Mouse (Mus musculus): ENCODE results near the gene 1700025G04Rik. TPM values are rescaled to one million over a fixed set of nuclear protein-coding genes. Genes with fewer than 3 reads are reported as not detected.

The 1700025G04Rik gene
- polyA plus RNA-seq, 1 experiment from 2014 or later, result 28.0 TPM

DNA sequence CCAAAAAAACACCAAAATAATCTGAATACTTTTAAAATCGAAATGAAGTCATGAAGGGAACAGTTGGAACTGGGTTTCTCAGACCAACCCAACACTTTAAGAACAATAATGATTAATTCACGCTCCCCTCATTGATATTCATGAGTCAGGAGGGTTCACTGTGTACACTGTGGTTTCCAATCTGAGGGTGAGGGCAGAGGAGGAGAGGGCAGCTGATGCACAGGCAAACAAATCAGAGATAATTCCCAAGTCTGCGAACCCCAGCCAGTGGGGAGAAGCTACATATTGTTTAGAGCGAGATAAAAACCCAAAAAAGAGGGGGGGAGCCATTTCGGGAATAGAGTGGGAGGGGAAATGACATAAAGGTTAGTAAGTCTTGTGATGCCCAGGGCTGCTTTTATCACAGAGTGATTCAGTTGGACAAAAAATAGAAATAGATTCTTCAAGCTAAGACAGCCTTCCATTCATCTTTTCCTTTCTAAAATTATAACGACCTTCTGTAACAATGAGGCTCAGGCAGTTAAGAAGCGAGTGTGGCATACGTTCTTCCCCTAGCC, 146.2 kb downstream of the 1700025G04Rik start:
- H3K4me2 ChIP-seq (ENCODE audit: low read depth, low read length), result no peak overlapping the region
- no peaks in the 10 kb centered on the region for H3K27me3 ChIP-seq (ENCODE audit: control insufficient read depth, insufficient read depth, low read length)
- WGBS, result 45% methylated on average over 8 of the region's 8 CpGs
- H3K36me3 ChIP-seq (ENCODE audit: control insufficient read depth, insufficient read depth), result no peaks in the 10 kb centered on the region
- H3K9ac ChIP-seq (ENCODE audit: low read length), result no peak overlapping the region
- H3K4me3 ChIP-seq (ENCODE audit: low read length), result no peak overlapping the region
- H3K4me1 ChIP-seq (ENCODE audit: control insufficient read depth, insufficient read depth, low read length), result peaks cover 56% of the 10 kb centered on the region
- H3K9me3 ChIP-seq (replicated peaks; ENCODE audit: control insufficient read depth, low read length), result no peaks in the 10 kb centered on the region
- H3K27ac ChIP-seq (ENCODE audit: low read length), result no peak overlapping the region
- ATAC-seq (replicated peaks; ENCODE audit: extremely low read depth, insufficient read depth, low FRiP score), result no peak

DNA sequence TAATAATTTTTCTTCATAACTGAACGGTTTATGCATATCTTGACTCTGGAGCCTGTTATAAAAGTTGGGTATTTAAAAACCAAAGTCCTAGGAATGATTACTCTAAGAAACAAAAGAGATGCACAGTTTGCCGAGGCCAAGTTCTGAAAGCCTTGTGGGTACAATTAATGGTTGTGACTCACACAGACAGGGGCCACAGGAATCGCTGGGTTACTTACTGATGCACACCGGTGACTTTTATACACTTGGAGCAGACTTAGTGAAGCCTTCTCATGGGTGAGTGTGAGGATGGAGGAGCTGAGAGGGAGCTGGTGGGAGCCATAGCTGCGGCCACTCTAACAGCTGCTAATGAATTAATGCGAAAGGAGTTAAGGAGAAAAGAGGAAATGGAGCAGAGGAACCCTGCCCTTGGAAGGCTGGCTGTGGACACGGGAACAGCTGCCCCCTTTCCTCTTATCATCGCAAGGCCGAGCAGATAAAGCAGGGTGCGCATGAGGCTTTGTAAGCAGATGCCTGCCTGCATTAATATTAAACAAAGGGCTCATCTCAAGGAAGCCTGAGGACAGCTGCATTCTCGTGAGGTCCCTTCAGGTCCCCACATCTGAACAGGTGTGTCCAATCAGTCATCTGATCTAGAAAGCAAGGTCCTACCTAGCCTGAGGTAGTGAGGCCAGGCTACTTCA, 146.8 kb downstream of the 1700025G04Rik start:
- H3K9ac ChIP-seq (ENCODE audit: low read length), result no peak overlapping the region
- no peaks in the 10 kb centered on the region for H3K27me3 ChIP-seq (ENCODE audit: control insufficient read depth, insufficient read depth, low read length)
- H3K9me3 ChIP-seq (replicated peaks; ENCODE audit: control insufficient read depth, low read length), result no peaks in the 10 kb centered on the region
- H3K36me3 ChIP-seq (ENCODE audit: control insufficient read depth, insufficient read depth), result no peaks in the 10 kb centered on the region
- peaks cover 56% of the 10 kb centered on the region for H3K4me1 ChIP-seq (ENCODE audit: control insufficient read depth, insufficient read depth, low read length)
- ATAC-seq (replicated peaks; ENCODE audit: extremely low read depth, insufficient read depth, low FRiP score), result no peak
- 0 out of 2 replicates have a peak overlapping the region, but pooled peaks have one; percentile 8 for H3K4me2 ChIP-seq (ENCODE audit: low read depth, low read length)
- 51% methylated on average over 11 of the region's 11 CpGs for WGBS
- H3K27ac ChIP-seq (ENCODE audit: low read length), result no peak overlapping the region
- no peak overlapping the region for H3K4me3 ChIP-seq (ENCODE audit: low read length)

GRCm38 (mm10) chr1:151939987-151940386, 149.9 kb downstream of the 1700025G04Rik start:
- Histone ChIP-seq H3K4me1 (ENCODE audit: control insufficient read depth, insufficient read depth, low read length) (peaks cover 42% of the 10 kb centered on the region), H3K27ac (ENCODE audit: low read length) (no peak overlapping the region), H3K9ac (ENCODE audit: low read length) (no peak overlapping the region), H3K36me3 (ENCODE audit: control insufficient read depth, insufficient read depth) (no peaks in the 10 kb centered on the region), H3K27me3 (ENCODE audit: control insufficient read depth, insufficient read depth, low read length) (no peaks in the 10 kb centered on the region), H3K9me3 (replicated peaks; ENCODE audit: control insufficient read depth, low read length) (no peaks in the 10 kb centered on the region), H3K4me3 (ENCODE audit: low read length) (no peak overlapping the region), H3K4me2 (ENCODE audit: low read depth, low read length) (peak overlapping the region; percentile 29)
- no peak for ATAC-seq (replicated peaks; ENCODE audit: extremely low read depth, insufficient read depth, low FRiP score)
- WGBS, result 31% methylated on average over 8 of the region's 8 CpGs

- no peak for ATAC-seq (replicated peaks; ENCODE audit: extremely low read depth, insufficient read depth, low FRiP score)
- 37% methylated on average over 6 of the region's 6 CpGs for WGBS
- no peak overlapping the region for H3K4me3 ChIP-seq (ENCODE audit: low read length)
Measured at GRCm38 (mm10) chr1:151939510-151939909, 150.4 kb downstream of the 1700025G04Rik start.

GRCm38 (mm10) chr1:151933605-151934004, 156.3 kb downstream of the 1700025G04Rik start:
- 81% methylated on average over 6 of the region's 6 CpGs for WGBS
- H3K9ac ChIP-seq (ENCODE audit: low read length), result no peak overlapping the region

More at GRCm38 (mm10) chr1:151939510-151939909, 150.4 kb downstream of the 1700025G04Rik start:
- Histone ChIP-seq H3K4me1 (ENCODE audit: control insufficient read depth, insufficient read depth, low read length) (peaks cover 37% of the 10 kb centered on the region), H3K27ac (ENCODE audit: low read length) (no peak overlapping the region), H3K36me3 (ENCODE audit: control insufficient read depth, insufficient read depth) (no peaks in the 10 kb centered on the region), H3K4me2 (ENCODE audit: low read depth, low read length) (peak overlapping the region; percentile 29), H3K9me3 (replicated peaks; ENCODE audit: control insufficient read depth, low read length) (no peaks in the 10 kb centered on the region), H3K9ac (ENCODE audit: low read length) (no peak overlapping the region), H3K27me3 (ENCODE audit: control insufficient read depth, insufficient read depth, low read length) (no peaks in the 10 kb centered on the region)

DNA sequence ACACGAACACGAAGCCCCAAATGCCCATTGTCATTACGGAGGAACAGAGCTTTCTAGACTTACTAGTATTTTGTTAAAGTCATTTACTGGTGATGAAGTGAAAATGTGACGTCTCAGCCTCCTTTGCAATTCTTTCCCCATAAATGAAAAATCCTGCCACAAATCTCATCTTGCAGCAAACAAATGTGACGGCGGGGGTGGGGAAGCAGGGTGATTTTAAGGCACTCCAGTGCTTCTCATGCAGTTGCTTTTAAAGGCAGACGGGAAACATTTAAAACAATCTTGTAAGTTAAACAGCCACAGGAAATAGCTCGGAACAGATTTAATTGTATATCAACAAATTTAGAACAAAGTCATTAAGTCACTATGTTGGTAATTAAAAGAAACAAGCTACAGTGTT, 163.1 kb downstream of the 1700025G04Rik start:
- WGBS, result 70% methylated on average over 8 of the region's 8 CpGs
- Histone ChIP-seq H3K9ac (ENCODE audit: low read length) (no peak overlapping the region), H3K9me3 (replicated peaks; ENCODE audit: control insufficient read depth, low read length) (no peaks in the 10 kb centered on the region), H3K36me3 (ENCODE audit: control insufficient read depth, insufficient read depth) (no peaks in the 10 kb centered on the region), H3K4me1 (ENCODE audit: control insufficient read depth, insufficient read depth, low read length) (peaks cover 2% of the 10 kb centered on the region; the same call in 1 of the 2 replicates), H3K27ac (ENCODE audit: low read length) (no peak overlapping the region), H3K27me3 (ENCODE audit: control insufficient read depth, insufficient read depth, low read length) (no peaks in the 10 kb centered on the region), H3K4me2 (ENCODE audit: low read depth, low read length) (no peak overlapping the region), H3K4me3 (ENCODE audit: low read length) (no peak overlapping the region)
- ATAC-seq (replicated peaks; ENCODE audit: extremely low read depth, insufficient read depth, low FRiP score), result no peak

More at GRCm38 (mm10) chr1:151933605-151934004, 156.3 kb downstream of the 1700025G04Rik start:
- no peaks in the 10 kb centered on the region for H3K36me3 ChIP-seq (ENCODE audit: control insufficient read depth, insufficient read depth)
- no peak overlapping the region for H3K4me3 ChIP-seq (ENCODE audit: low read length)
- H3K4me2 ChIP-seq (ENCODE audit: low read depth, low read length), result no peak overlapping the region
- H3K4me1 ChIP-seq (ENCODE audit: control insufficient read depth, insufficient read depth, low read length), result no peaks in the 10 kb centered on the region
- H3K27ac ChIP-seq (ENCODE audit: low read length), result no peak overlapping the region
- no peaks in the 10 kb centered on the region for H3K27me3 ChIP-seq (ENCODE audit: control insufficient read depth, insufficient read depth, low read length)
- H3K9me3 ChIP-seq (replicated peaks; ENCODE audit: control insufficient read depth, low read length), result no peaks in the 10 kb centered on the region
- ATAC-seq (replicated peaks; ENCODE audit: extremely low read depth, insufficient read depth, low FRiP score), result no peak

DNA sequence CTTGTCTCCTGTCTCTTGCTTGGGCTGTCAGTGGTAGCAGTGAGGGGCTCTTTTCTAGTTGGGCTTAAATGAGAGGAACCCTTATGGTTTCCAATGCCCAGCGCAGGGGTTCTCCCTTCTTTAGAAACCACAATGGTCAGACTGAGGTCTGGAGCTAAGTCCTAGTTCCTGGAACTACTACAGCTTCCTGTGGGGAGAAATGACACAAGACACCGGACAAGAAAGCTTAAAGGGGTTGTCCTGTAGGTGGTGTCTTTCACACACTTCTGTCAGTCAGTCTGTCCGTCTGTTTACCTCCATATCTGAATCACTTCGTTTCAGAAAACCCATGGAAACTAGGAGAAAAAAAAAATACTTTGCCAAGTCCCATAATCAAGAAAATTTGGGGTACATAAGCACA, 163.8 kb downstream of the 1700025G04Rik start:
- H3K9me3 ChIP-seq (replicated peaks; ENCODE audit: control insufficient read depth, low read length), result no peaks in the 10 kb centered on the region
- peaks cover 2% of the 10 kb centered on the region; the same call in 1 of the 2 replicates for H3K4me1 ChIP-seq (ENCODE audit: control insufficient read depth, insufficient read depth, low read length)
- H3K36me3 ChIP-seq (ENCODE audit: control insufficient read depth, insufficient read depth), result no peaks in the 10 kb centered on the region
- no peak for ATAC-seq (replicated peaks; ENCODE audit: extremely low read depth, insufficient read depth, low FRiP score)
- no peak overlapping the region for H3K4me3 ChIP-seq (ENCODE audit: low read length)
- H3K27ac ChIP-seq (ENCODE audit: low read length), result no peak overlapping the region
- H3K9ac ChIP-seq (ENCODE audit: low read length), result no peak overlapping the region
- WGBS, result 54% methylated on average over 4 of the region's 4 CpGs
- H3K4me2 ChIP-seq (ENCODE audit: low read depth, low read length), result no peak overlapping the region
- no peaks in the 10 kb centered on the region for H3K27me3 ChIP-seq (ENCODE audit: control insufficient read depth, insufficient read depth, low read length)

DNA sequence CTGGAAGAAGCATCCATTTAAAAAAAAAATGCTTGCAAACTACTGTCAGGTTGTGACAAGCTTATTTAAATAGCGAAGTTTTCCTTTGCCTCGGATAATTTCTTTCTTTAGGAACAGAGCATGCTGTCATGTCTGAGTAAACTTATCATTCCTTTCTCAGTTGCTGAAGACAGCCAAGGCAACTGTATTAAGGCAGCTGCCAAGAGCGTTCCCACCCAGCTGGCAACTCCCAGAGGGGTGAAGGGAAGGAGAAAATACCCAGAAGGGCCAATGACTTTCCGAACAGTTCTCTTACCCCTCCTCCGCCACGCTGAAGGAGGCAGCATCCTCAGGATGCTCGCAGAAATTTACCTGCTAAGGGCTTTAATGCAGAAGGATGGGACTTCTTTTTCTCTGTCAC, 164.2 kb downstream of the 1700025G04Rik start:
- Histone ChIP-seq H3K4me3 (ENCODE audit: low read length) (no peak overlapping the region), H3K9ac (ENCODE audit: low read length) (no peak overlapping the region), H3K9me3 (replicated peaks; ENCODE audit: control insufficient read depth, low read length) (no peaks in the 10 kb centered on the region), H3K4me1 (ENCODE audit: control insufficient read depth, insufficient read depth, low read length) (peaks cover 2% of the 10 kb centered on the region; the same call in 1 of the 2 replicates), H3K4me2 (ENCODE audit: low read depth, low read length) (no peak overlapping the region), H3K27me3 (ENCODE audit: control insufficient read depth, insufficient read depth, low read length) (no peaks in the 10 kb centered on the region), H3K36me3 (ENCODE audit: control insufficient read depth, insufficient read depth) (no peaks in the 10 kb centered on the region), H3K27ac (ENCODE audit: low read length) (no peak overlapping the region)
- no peak for ATAC-seq (replicated peaks; ENCODE audit: extremely low read depth, insufficient read depth, low FRiP score)
- 66% methylated on average over 7 of the region's 7 CpGs for WGBS

DNA sequence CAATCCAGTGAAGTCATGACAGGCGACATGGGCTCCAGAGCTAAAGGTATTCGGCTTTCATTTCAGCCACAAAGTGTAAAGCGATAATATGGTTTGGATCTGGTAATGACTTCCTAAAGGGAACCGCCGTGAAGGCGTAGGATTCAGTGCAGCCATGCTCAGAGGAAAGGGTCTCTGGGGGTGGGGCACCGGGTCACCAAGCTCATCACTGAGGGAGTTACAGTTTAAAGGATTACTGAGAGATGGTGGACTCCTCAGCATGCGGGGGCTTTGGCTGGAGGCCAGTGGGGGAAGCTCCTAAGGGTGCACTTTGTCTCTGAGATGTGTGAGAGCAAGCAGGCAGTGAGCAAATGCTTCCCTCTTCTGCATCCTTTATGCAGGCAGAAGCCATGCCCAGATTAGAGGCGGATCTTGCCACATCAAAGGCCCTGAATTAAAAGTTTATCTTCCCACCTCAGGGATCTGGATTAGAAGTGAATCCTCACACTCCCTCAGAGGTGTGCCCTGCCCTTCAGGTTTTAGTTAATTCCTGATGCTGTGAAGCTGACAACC, 171.0 kb downstream of the 1700025G04Rik start:
- peaks cover 2% of the 10 kb centered on the region; the same call in 1 of the 2 replicates for H3K4me1 ChIP-seq (ENCODE audit: control insufficient read depth, insufficient read depth, low read length)
- H3K9ac ChIP-seq (ENCODE audit: low read length), result no peak overlapping the region
- H3K27me3 ChIP-seq (ENCODE audit: control insufficient read depth, insufficient read depth, low read length), result no peaks in the 10 kb centered on the region
- H3K36me3 ChIP-seq (ENCODE audit: control insufficient read depth, insufficient read depth), result no peaks in the 10 kb centered on the region
- 69% methylated on average over 9 of the region's 9 CpGs for WGBS
- no peak overlapping the region for H3K4me3 ChIP-seq (ENCODE audit: low read length)
- no peaks in the 10 kb centered on the region for H3K9me3 ChIP-seq (replicated peaks; ENCODE audit: control insufficient read depth, low read length)
- ATAC-seq (replicated peaks; ENCODE audit: extremely low read depth, insufficient read depth, low FRiP score), result no peak
- no peak overlapping the region for H3K27ac ChIP-seq (ENCODE audit: low read length)
- no peak overlapping the region for H3K4me2 ChIP-seq (ENCODE audit: low read depth, low read length)
